8 mouse cellular contexts compared by ENCODE assay signal in genomic region chr11:83270842-83271150, GRCm38 (mm10). TPM values are rescaled to one million over a fixed set of nuclear protein-coding genes. Genes with fewer than 3 reads are reported as not detected.
DNase-seq lines count a peak whose midpoint lies in the region; ATAC-seq and TF ChIP-seq lines count a peak whose summit lies in the region.

No protein-coding gene starts in this region.

- H3K4me2 ChIP-seq in kidney, postnatal 0 days (ENCODE audit: low read length) = peak overlapping the region; percentile 72
- H3K4me2 ChIP-seq in embryonic facial prominence, embryonic 14.5 days (ENCODE audit: low read depth, low read length) = peak overlapping the region; percentile 67
- peak overlapping the region; percentile 61 for H3K4me2 ChIP-seq in limb, embryonic 11.5 days (ENCODE audit: low read depth, severe bottlenecking)
- peak overlapping the region; percentile 58 for H3K4me2 ChIP-seq in neural tube, embryonic 12.5 days (replicated peaks)

- H3K27me3 ChIP-seq in kidney, postnatal 0 days (ENCODE audit: insufficient read depth, low read length) = no peaks in the 10 kb centered on the region
- no peaks in the 10 kb centered on the region for H3K27me3 ChIP-seq in embryonic facial prominence, embryonic 14.5 days (replicated peaks; ENCODE audit: control insufficient read depth, insufficient read depth, low read length)
- H3K27me3 ChIP-seq in limb, embryonic 11.5 days (ENCODE audit: control insufficient read depth, insufficient read depth, low read length) = no peaks in the 10 kb centered on the region
- no peaks in the 10 kb centered on the region for H3K27me3 ChIP-seq in neural tube, embryonic 12.5 days (replicated peaks)

- WGBS in kidney, postnatal 0 days = 0% methylated on average over 6 of the region's 6 CpGs
- WGBS in embryonic facial prominence, embryonic 14.5 days = 0% methylated on average over 6 of the region's 6 CpGs
- 1% methylated on average over 6 of the region's 6 CpGs for WGBS in limb, embryonic 11.5 days
- 0% methylated on average over 6 of the region's 6 CpGs for whole genome bisulfite sequencing in neural tube, embryonic 12.5 days

- H3K36me3 ChIP-seq in kidney, postnatal 0 days (ENCODE audit: insufficient read depth, low read length) = no peaks in the 10 kb centered on the region
- H3K36me3 ChIP-seq in embryonic facial prominence, embryonic 14.5 days (ENCODE audit: control insufficient read depth, insufficient read depth, low read length) = no peaks in the 10 kb centered on the region
- H3K36me3 ChIP-seq in limb, embryonic 11.5 days (ENCODE audit: control insufficient read depth, insufficient read depth, low read length) = no peaks in the 10 kb centered on the region
- no peaks in the 10 kb centered on the region for H3K36me3 ChIP-seq in neural tube, embryonic 12.5 days

- DNase-seq in kidney, postnatal 0 days (ENCODE audit: low spot score) = no peak
- no peak for DNase-seq in kidney, postnatal 4 days
- no peak for DNase-seq in embryonic facial prominence, embryonic 14.5 days (ENCODE audit: low spot score)
- no peak for DNase-seq in limb, embryonic 11.5 days (ENCODE audit: low spot score)
- no peak for DNase-seq in thymus, postnatal 4 days
- DNase-seq in spleen, postnatal 14 days (ENCODE audit: low spot score in 2 of 2) = no peak
- no peak for DNase-seq in right cerebral cortex, adult 2 months (ENCODE audit: low spot score in 2 of 2)

- H3K4me3 ChIP-seq in kidney, postnatal 0 days (replicated peaks; ENCODE audit: low read depth, low read length) = peak overlapping the region; percentile 51
- peak overlapping the region; percentile 58 for H3K4me3 ChIP-seq in embryonic facial prominence, embryonic 14.5 days (ENCODE audit: low read depth, low read length)
- H3K4me3 ChIP-seq in limb, embryonic 11.5 days (ENCODE audit: low read depth, low read length) = peak overlapping the region; percentile 47
- H3K4me3 ChIP-seq in neural tube, embryonic 12.5 days = peak overlapping the region; percentile 46

- H3K4me1 ChIP-seq in kidney, postnatal 0 days (replicated peaks; ENCODE audit: insufficient read depth, low read length) = no peaks in the 10 kb centered on the region
- H3K4me1 ChIP-seq in embryonic facial prominence, embryonic 14.5 days (ENCODE audit: control insufficient read depth, insufficient read depth, low read length) = no peaks in the 10 kb centered on the region
- no peaks in the 10 kb centered on the region for H3K4me1 ChIP-seq in limb, embryonic 11.5 days (ENCODE audit: control insufficient read depth, insufficient read depth, low read length)
- no peaks in the 10 kb centered on the region for H3K4me1 ChIP-seq in neural tube, embryonic 12.5 days

- ATAC-seq in kidney, postnatal 0 days (replicated peaks; ENCODE audit: low FRiP score, low read depth) = peak; percentile 22; the same call in 1 of the 2 replicates
- ATAC-seq in embryonic facial prominence, embryonic 14.5 days (ENCODE audit: low read depth) = peak; percentile 48
- peak; percentile 36; the same call in 1 of the 2 replicates for ATAC-seq in limb, embryonic 11.5 days (ENCODE audit: insufficient number of reproducible peaks, low FRiP score, low TSS enrichment, low read depth)
- peak; percentile 62 for ATAC-seq in neural tube, embryonic 12.5 days (ENCODE audit: low FRiP score, low read depth)

- TF ChIP-seq CTCF in kidney, postnatal 0 days (IDR thresholded peaks at IDR 0.05; ENCODE audit: low read depth) = no peak

- H3K9me3 ChIP-seq in kidney, postnatal 0 days (replicated peaks; ENCODE audit: low read length) = no peaks in the 10 kb centered on the region
- no peaks in the 10 kb centered on the region for H3K9me3 ChIP-seq in embryonic facial prominence, embryonic 14.5 days (ENCODE audit: control insufficient read depth, low read length)
- H3K9me3 ChIP-seq in limb, embryonic 11.5 days (ENCODE audit: control insufficient read depth, low read length) = no peaks in the 10 kb centered on the region
- no peaks in the 10 kb centered on the region for H3K9me3 ChIP-seq in neural tube, embryonic 12.5 days

- peak overlapping the region; percentile 60 for H3K9ac ChIP-seq in kidney, postnatal 0 days (ENCODE audit: low read depth, low read length)
- peak overlapping the region; percentile 69 for H3K9ac ChIP-seq in embryonic facial prominence, embryonic 14.5 days (ENCODE audit: low read depth, low read length)
- H3K9ac ChIP-seq in limb, embryonic 11.5 days (ENCODE audit: low read length) = peak overlapping the region; percentile 64
- peak overlapping the region; percentile 56 for H3K9ac ChIP-seq in neural tube, embryonic 12.5 days

- H3K27ac ChIP-seq in kidney, postnatal 0 days = peak overlapping the region; percentile 83
- no peak overlapping the region for H3K27ac ChIP-seq in embryonic facial prominence, embryonic 14.5 days (replicated peaks; ENCODE audit: low read depth, low read length)
- no peak overlapping the region for H3K27ac ChIP-seq in limb, embryonic 11.5 days (replicated peaks; ENCODE audit: low read depth, low read length)
- peak overlapping the region; percentile 60; the same call in 1 of the 2 replicates for H3K27ac ChIP-seq in neural tube, embryonic 12.5 days

RNA-seq across cellular contexts. Expression of gene Slfn14, which starts 15.7 kb away (rescaled TPM):
- polyA plus RNA-seq in kidney, postnatal 0 days (2015; fragmentation: Nextera tagmentation; extraction: Ambion mirVana) = 0.08 TPM in 1 of 2 replicates, not detected in the other
- polyA plus RNA-seq in embryonic facial prominence, embryonic 14.5 days (2014; fragmentation: Nextera tagmentation; extraction: Ambion mirVana) = 0.12 and 0.22 TPM in 2 replicates
- polyA plus RNA-seq in limb, embryonic 11.5 days (2014; fragmentation: Nextera tagmentation; extraction: Ambion mirVana) = 0.52 and 0.53 TPM in 2 replicates
- 0.72 and 0.77 TPM in 2 replicates for polyA plus RNA-seq in neural tube, embryonic 12.5 days (2016; fragmentation: Nextera tagmentation; extraction: Ambion mirVana)

RNA-seq across cellular contexts. Expression of gene Ap2b1, which starts 28.0 kb away (rescaled TPM):
- polyA plus RNA-seq in kidney, postnatal 0 days (2015; fragmentation: Nextera tagmentation; extraction: Ambion mirVana) = 42.4 and 45.1 TPM in 2 replicates
- 65.5 and 72.7 TPM in 2 replicates for polyA plus RNA-seq in embryonic facial prominence, embryonic 14.5 days (2014; fragmentation: Nextera tagmentation; extraction: Ambion mirVana)
- polyA plus RNA-seq in limb, embryonic 11.5 days (2014; fragmentation: Nextera tagmentation; extraction: Ambion mirVana) = 72.1 and 78.9 TPM in 2 replicates
- polyA plus RNA-seq in neural tube, embryonic 12.5 days (2016; fragmentation: Nextera tagmentation; extraction: Ambion mirVana) = 108 and 118 TPM in 2 replicates

RNA-seq across cellular contexts. Expression of gene Pex12, which starts 31.6 kb away (rescaled TPM):
- polyA plus RNA-seq in kidney, postnatal 0 days (2015; fragmentation: Nextera tagmentation; extraction: Ambion mirVana) = 12.2 and 12.7 TPM in 2 replicates
- polyA plus RNA-seq in embryonic facial prominence, embryonic 14.5 days (2014; fragmentation: Nextera tagmentation; extraction: Ambion mirVana) = 14.5 and 14.8 TPM in 2 replicates
- 13.2 and 15.6 TPM in 2 replicates for polyA plus RNA-seq in limb, embryonic 11.5 days (2014; fragmentation: Nextera tagmentation; extraction: Ambion mirVana)
- 16.3 and 16.7 TPM in 2 replicates for polyA plus RNA-seq in neural tube, embryonic 12.5 days (2016; fragmentation: Nextera tagmentation; extraction: Ambion mirVana)

Comparison
In these comparisons a context has a peak if more than half of its experiments do, and no peak if none do; other contexts are left out.
1. H3K27ac ChIP-seq: peak in kidney, postnatal 0 days (single experiment) and neural tube, embryonic 12.5 days (single experiment); none in embryonic facial prominence, embryonic 14.5 days (single experiment) and limb, embryonic 11.5 days (single experiment).
2. Peak in every context shown above with its lines, with median percentiles within 50 percentile points of each other: ATAC-seq, H3K4me2 ChIP-seq, H3K4me3 ChIP-seq and H3K9ac ChIP-seq.